ENCODE assay signal across 8 mouse cellular contexts in genomic region chr6:114968361-114969212, GRCm38 (mm10). TPM values are rescaled to one million over a fixed set of nuclear protein-coding genes. Genes with fewer than 3 reads are reported as not detected.
A peak's percentile ranks its signal among the peaks of the same experiment; 100 is the strongest.
DNase-seq lines count a peak whose midpoint lies in the region; ATAC-seq and TF ChIP-seq lines count a peak whose summit lies in the region.

No protein-coding gene starts in this region.

- under 1% methylated on average over 82 of the region's 82 CpGs for WGBS in hindbrain, embryonic 10.5 days
- under 1% methylated on average over 76 of the region's 82 CpGs for WGBS in lung, adult 2 months

- no peak for TF ChIP-seq RAD21 in MEL (IDR thresholded peaks at IDR 0.05; ENCODE audit: low read depth, low read length)

- peak overlapping the region; percentile 61 for H3K27ac ChIP-seq in MEL (ENCODE audit: control insufficient read depth, low read depth, low read length)
- H3K27ac ChIP-seq in hindbrain, embryonic 10.5 days: peak overlapping the region; percentile 81

- peak; percentile 80 for DNase-seq in MEL (ENCODE audit: low read depth, low spot score)
- DNase-seq in cerebellum, adult 18-20 months: peak; percentile 92 to 93
- peak; percentile 78 for DNase-seq in hindbrain, embryonic 10.5 days (ENCODE audit: low spot score)
- DNase-seq in layer of hippocampus, adult 8-10 months (ENCODE audit: low spot score in 2 of 2): peak; percentile 84
- peak; percentile 93 for DNase-seq in lung, adult 2 months
- DNase-seq in ovary, postnatal 36 days (ENCODE audit: low spot score): peak; percentile 82
- DNase-seq in thymus, postnatal 4 days: peak; percentile 61

- peak; percentile 75 for ATAC-seq in frontal cortex, adult (ENCODE audit: low TSS enrichment)

- H3K4me1 ChIP-seq in MEL (ENCODE audit: control insufficient read depth in 1 of 2, insufficient read depth in 2 of 2, low read length in 2 of 2): peaks cover 14 to 30% of the 10 kb centered on the region in 2 experiments; a peak in 3 of 4 replicates
- peaks cover 38% of the 10 kb centered on the region for H3K4me1 ChIP-seq in hindbrain, embryonic 10.5 days (replicated peaks)
- peaks cover 4% of the 10 kb centered on the region for H3K4me1 ChIP-seq in lung, adult 2 months (ENCODE audit: control insufficient read depth, insufficient read depth, low read length)

- no peaks in the 10 kb centered on the region; the same call in 1 of the 2 replicates for H3K79me2 ChIP-seq in MEL (ENCODE audit: control insufficient read depth, insufficient read depth, low read length, poor library complexity)

- TF ChIP-seq EP300 in MEL (IDR thresholded peaks at IDR 0.05; ENCODE audit: low read depth in 1 of 2, low read length in 2 of 2): no peak

- no peaks in the 10 kb centered on the region for H3K27me3 ChIP-seq in MEL (ENCODE audit: control insufficient read depth in 1 of 2, insufficient read depth in 2 of 2, low read length in 2 of 2)
- peaks cover 73% of the 10 kb centered on the region for H3K27me3 ChIP-seq in hindbrain, embryonic 10.5 days (ENCODE audit: insufficient read depth, poor library complexity, severe bottlenecking)

- no peak; a peak in 1 of 4 replicates for TF ChIP-seq POLR2A in MEL (IDR thresholded peaks at IDR 0.05; ENCODE audit: control insufficient read depth in 1 of 2, insufficient read depth in 1 of 2, low read depth in 1 of 2, low read length in 2 of 2, poor library complexity in 1 of 2)
- peak; percentile 66; the same call in 1 of the 2 replicates for TF ChIP-seq POLR2A in lung, adult 2 months (IDR thresholded peaks at IDR 0.05; ENCODE audit: borderline replicate concordance, extremely low read depth, low read depth, low read length)

- no peak for TF ChIP-seq CTCF in MEL (IDR thresholded peaks at IDR 0.05 in 2 of 3, conservative IDR thresholded peaks at IDR 0.05 in 1 of 3; ENCODE audit: control insufficient read depth in 1 of 3, insufficient read depth in 1 of 3, low read depth in 2 of 3, low read length in 3 of 3, poor library complexity in 1 of 3, severe bottlenecking in 1 of 3)
- no peak for TF ChIP-seq CTCF in lung, adult 2 months (IDR thresholded peaks at IDR 0.05; ENCODE audit: insufficient read depth, low read length)

- H3K9me3 ChIP-seq in MEL (replicated peaks; ENCODE audit: insufficient read depth, low read length): no peaks in the 10 kb centered on the region
- H3K9me3 ChIP-seq in hindbrain, embryonic 10.5 days: 0 out of 2 replicates have a peak, but pooled peaks cover 4% of the 10 kb centered on the region

- peaks cover 0 to 32% of the 10 kb centered on the region in 2 experiments; a peak in 2 of 4 replicates for H3K36me3 ChIP-seq in MEL (ENCODE audit: control insufficient read depth in 1 of 2, insufficient read depth in 2 of 2, low read length in 2 of 2)
- no peaks in the 10 kb centered on the region for H3K36me3 ChIP-seq in hindbrain, embryonic 10.5 days

- H3K4me3 ChIP-seq in MEL (ENCODE audit: control insufficient read depth in 1 of 2, insufficient read depth in 1 of 2, low read depth in 2 of 2, low read length in 2 of 2): peak overlapping the region; percentile 80 to 96
- H3K4me3 ChIP-seq in hindbrain, embryonic 10.5 days: peak overlapping the region; percentile 71
- peak overlapping the region; percentile 74 for H3K4me3 ChIP-seq in lung, adult 2 months (replicated peaks; ENCODE audit: extremely low read depth, low read depth, low read length)

- peak overlapping the region; percentile 67 for H3K9ac ChIP-seq in MEL (ENCODE audit: control insufficient read depth, low read depth, low read length, poor library complexity, severe bottlenecking)

TF ChIP-seq in MEL, 35 proteins besides CTCF, POLR2A, EP300 and RAD21:
- TF ChIP-seq HCFC1 (IDR thresholded peaks at IDR 0.05; ENCODE audit: low read depth, low read length) (peak; percentile 15; the same call in 1 of the 2 replicates), MXI1 (IDR thresholded peaks at IDR 0.05; ENCODE audit: low read depth, low read length) (peak; percentile 40), TBP (IDR thresholded peaks at IDR 0.05; ENCODE audit: low read depth, low read length) (no peak), RCOR1 (IDR thresholded peaks at IDR 0.05; ENCODE audit: low read depth, low read length) (no peak), TCF12 (IDR thresholded peaks at IDR 0.05; ENCODE audit: low read depth, low read length) (0 out of 2 replicates have a peak, but pooled peaks have one; percentile 12), MYB (IDR thresholded peaks at IDR 0.05; ENCODE audit: low read depth, low read length) (no peak), ETS1 (IDR thresholded peaks at IDR 0.05; ENCODE audit: low read depth, low read length) (no peak), USF2 (IDR thresholded peaks at IDR 0.05; ENCODE audit: borderline replicate concordance in 1 of 2, insufficient read depth in 1 of 2, low read depth in 1 of 2, low read length in 2 of 2) (no peak), UBTF (IDR thresholded peaks at IDR 0.05; ENCODE audit: borderline replicate concordance, insufficient read depth, low read depth, low read length) (0 out of 2 replicates have a peak, but pooled peaks have one; percentile 63), MAX (IDR thresholded peaks at IDR 0.05; ENCODE audit: low read length) (no peak), ZKSCAN1 (IDR thresholded peaks at IDR 0.05; ENCODE audit: low read depth, low read length) (no peak), ZMIZ1 (IDR thresholded peaks at IDR 0.05; ENCODE audit: low read depth, low read length) (no peak), GABPA (IDR thresholded peaks at IDR 0.05; ENCODE audit: low read depth, low read length) (no peak), POLR2AphosphoS5 (IDR thresholded peaks at IDR 0.05; ENCODE audit: borderline replicate concordance, low read depth, low read length) (no peak), ZC3H11A (IDR thresholded peaks at IDR 0.05; ENCODE audit: low read depth, low read length) (no peak), KAT2A (conservative IDR thresholded peaks at IDR 0.05; ENCODE audit: low read depth, low read length) (no peak), BHLHE40 (IDR thresholded peaks at IDR 0.05; ENCODE audit: borderline replicate concordance, low read depth, low read length) (no peak), SIN3A (IDR thresholded peaks at IDR 0.05; ENCODE audit: low read length) (peak; percentile 61), MYC (IDR thresholded peaks at IDR 0.05; ENCODE audit: low read depth, low read length) (peak; percentile 33; the same call in 1 of the 2 replicates), NELFE (IDR thresholded peaks at IDR 0.05; ENCODE audit: low read depth, low read length) (peak; percentile 46), MAZ (IDR thresholded peaks at IDR 0.05; ENCODE audit: low read depth, low read length) (0 out of 2 replicates have a peak, but pooled peaks have one; percentile 10), SMC3 (IDR thresholded peaks at IDR 0.05; ENCODE audit: low read depth, low read length) (no peak), MAFK (IDR thresholded peaks at IDR 0.05; ENCODE audit: borderline replicate concordance, low read depth, low read length) (no peak), CHD1 (IDR thresholded peaks at IDR 0.05; ENCODE audit: low read depth, low read length) (0 out of 2 replicates have a peak, but pooled peaks have one; percentile 50), CHD2 (IDR thresholded peaks at IDR 0.05; ENCODE audit: low read length) (no peak), JUND (IDR thresholded peaks at IDR 0.05; ENCODE audit: low read depth, low read length) (no peak), NRF1 (IDR thresholded peaks at IDR 0.05; ENCODE audit: insufficient read depth, low read depth, low read length, poor library complexity, severe bottlenecking) (peak; percentile 50; the same call in 1 of the 2 replicates), POLR2AphosphoS2 (IDR thresholded peaks at IDR 0.05; ENCODE audit: low read length) (no peak), TAL1 (IDR thresholded peaks at IDR 0.05; ENCODE audit: low read length) (no peak), GATA1 (IDR thresholded peaks at IDR 0.05; ENCODE audit: low read depth, low read length) (no peak), ZNF384 (IDR thresholded peaks at IDR 0.05; ENCODE audit: low read depth, low read length) (no peak), USF1 (IDR thresholded peaks at IDR 0.05; ENCODE audit: low read depth, low read length) (no peak), ELF1 (IDR thresholded peaks at IDR 0.05; ENCODE audit: low read depth, low read length) (no peak), E2F4 (IDR thresholded peaks at IDR 0.05; ENCODE audit: borderline replicate concordance, low read depth, low read length) (no peak), MEF2A (IDR thresholded peaks at IDR 0.05; ENCODE audit: extremely low read depth, insufficient replicate concordance, low read depth, low read length, poor library complexity, severe bottlenecking) (no peak)
TF ChIP-seq in MEL: peak in this region for 10.

RNA-seq across cellular contexts. Expression of gene Vgll4, which starts 1.2 kb away (rescaled TPM):
- total RNA-seq in MEL (2012; rRNA removed): 17.5 and 18.1 TPM in 2 replicates
- polyA plus RNA-seq in MEL (2012; ENCODE audit: insufficient read depth in 1 of 2, insufficient read length in 2 of 2, low read depth in 1 of 2, low replicate concordance in 2 of 2, missing spikeins in 1 of 2): 10 to 100 TPM in 1 of 2 experiments, not detected in 1; 21.5 TPM
- 73.3 and 86.6 TPM in 2 replicates for polyA plus RNA-seq in hindbrain, embryonic 10.5 days (2016; fragmentation: Nextera tagmentation; extraction: Ambion mirVana)
- 10 to 100 TPM; 48.9 to 53.4 (median 49.5) TPM for total RNA-seq in layer of hippocampus, adult 8-10 months (2022)
- 80.8 and 81.7 TPM in 2 replicates for polyA plus RNA-seq in lung, adult 2 months (2012; rRNA removed)

Comparison
In these comparisons a context has a peak if more than half of its experiments do, and no peak if none do; other contexts are left out.
1. Peak in every context shown above with its lines: DNase-seq, ATAC-seq, H3K4me3 ChIP-seq and H3K27ac ChIP-seq.